Mouse (Mus musculus): ENCODE data around the gene Slc27a5. TPM values are rescaled to one million over a fixed set of nuclear protein-coding genes. Genes with fewer than 3 reads are reported as not detected.
A peak's percentile ranks its signal among the peaks of the same experiment; 100 is the strongest.

Gene Slc27a5
- polyA plus RNA-seq, 1 experiment from 2014 or later: not detected

- WGBS: 42% methylated on average over 1 of the region's 1 CpGs
- no peaks in the 10 kb centered on the region for H3K4me1 ChIP-seq
- H3K27me3 ChIP-seq: no peaks in the 10 kb centered on the region
- H3K4me2 ChIP-seq: no peak overlapping the region
- peaks cover 19% of the 10 kb centered on the region; the same call in 1 of the 2 replicates for H3K36me3 ChIP-seq
- H3K9ac ChIP-seq: no peak overlapping the region
- H3K4me3 ChIP-seq: no peak overlapping the region
- no peak for ATAC-seq (ENCODE audit: borderline replicate concordance, extremely low read depth, low FRiP score, low TSS enrichment)
- H3K9me3 ChIP-seq: no peaks in the 10 kb centered on the region
- no peak overlapping the region for H3K27ac ChIP-seq
Measured at GRCm38 (mm10) chr7:13001584-13001983, 3.6 kb upstream of the Slc27a5 start.

- Histone ChIP-seq H3K9ac (no peak within 1 kb of the TSS; the same call in 1 of the 2 replicates), H3K27me3 (no peaks in the 10 kb centered on the region)
- ATAC-seq (ENCODE audit: borderline replicate concordance, extremely low read depth, low FRiP score, low TSS enrichment): no peak
Measured at GRCm38 (mm10) chr7:12998851-12999250, 859 bp upstream of the Slc27a5 start, which contains the start of gene Trim28. TSS of gene Trim28 (plus strand) at chr7:12999114.

GRCm38 (mm10) chr7:12997230-12997629 is 762 bp downstream of the Slc27a5 start:
- no peak overlapping the region for H3K4me2 ChIP-seq
- WGBS: 62% methylated on average over 5 of the region's 5 CpGs
- H3K36me3 ChIP-seq: no peaks in the 10 kb centered on the region
- ATAC-seq (ENCODE audit: borderline replicate concordance, extremely low read depth, low FRiP score, low TSS enrichment): no peak
- no peaks in the 10 kb centered on the region for H3K27me3 ChIP-seq
- no peak overlapping the region for H3K27ac ChIP-seq
- no peaks in the 10 kb centered on the region for H3K9me3 ChIP-seq
- H3K4me3 ChIP-seq: no peak overlapping the region
- H3K4me1 ChIP-seq: no peaks in the 10 kb centered on the region
- H3K9ac ChIP-seq: no peak overlapping the region

More at GRCm38 (mm10) chr7:12998851-12999250, 859 bp upstream of the Slc27a5 start, which contains the start of gene Trim28:
- Histone ChIP-seq H3K4me2 (no peak within 1 kb of the TSS), H3K36me3 (no peaks in the 10 kb centered on the region), H3K9me3 (no peaks in the 10 kb centered on the region), H3K4me3 (no peak within 1 kb of the TSS), H3K4me1 (no peaks in the 10 kb centered on the region), H3K27ac (no peak within 1 kb of the TSS)
- WGBS: 79% methylated on average over 3 of the region's 3 CpGs

GRCm38 (mm10) chr7:12995862-12996261 is 2.1 kb downstream of the Slc27a5 start:
- Histone ChIP-seq H3K4me3 (no peak overlapping the region), H3K27ac (no peak overlapping the region), H3K27me3 (no peaks in the 10 kb centered on the region), H3K9me3 (no peaks in the 10 kb centered on the region), H3K36me3 (no peaks in the 10 kb centered on the region), H3K4me2 (no peak overlapping the region), H3K9ac (no peak overlapping the region), H3K4me1 (no peaks in the 10 kb centered on the region)
- ATAC-seq (ENCODE audit: borderline replicate concordance, extremely low read depth, low FRiP score, low TSS enrichment): no peak

GRCm38 (mm10) chr7:12993148-12993547 is 4.8 kb downstream of the Slc27a5 start:
- Histone ChIP-seq H3K9ac (no peak overlapping the region), H3K36me3 (no peaks in the 10 kb centered on the region), H3K4me3 (no peak overlapping the region), H3K4me2 (no peak overlapping the region), H3K9me3 (no peaks in the 10 kb centered on the region), H3K4me1 (no peaks in the 10 kb centered on the region), H3K27me3 (no peaks in the 10 kb centered on the region), H3K27ac (no peak overlapping the region)
- WGBS: 83% methylated on average over 10 of the region's 10 CpGs
- ATAC-seq (ENCODE audit: borderline replicate concordance, extremely low read depth, low FRiP score, low TSS enrichment): no peak

- Histone ChIP-seq H3K9me3 (no peaks in the 10 kb centered on the region), H3K9ac (no peak overlapping the region), H3K27me3 (no peaks in the 10 kb centered on the region), H3K36me3 (no peaks in the 10 kb centered on the region), H3K4me1 (no peaks in the 10 kb centered on the region), H3K4me2 (no peak overlapping the region), H3K27ac (no peak overlapping the region), H3K4me3 (no peak overlapping the region)
- WGBS: 2% methylated on average over 3 of the region's 3 CpGs
- no peak for ATAC-seq (ENCODE audit: borderline replicate concordance, extremely low read depth, low FRiP score, low TSS enrichment)
Measured at GRCm38 (mm10) chr7:12992222-12992621, 5.8 kb downstream of the Slc27a5 start.

GRCm38 (mm10) chr7:12987409-12988189 is 10.4 kb downstream of the Slc27a5 start:
- no peak overlapping the region for H3K9ac ChIP-seq
- H3K4me2 ChIP-seq: no peak overlapping the region
- no peaks in the 10 kb centered on the region for H3K36me3 ChIP-seq
- 76% methylated on average over 8 of the region's 8 CpGs for WGBS
- H3K4me3 ChIP-seq: no peak overlapping the region
- no peaks in the 10 kb centered on the region for H3K4me1 ChIP-seq
- ATAC-seq (ENCODE audit: borderline replicate concordance, extremely low read depth, low FRiP score, low TSS enrichment): no peak
- H3K27ac ChIP-seq: no peak overlapping the region
- no peaks in the 10 kb centered on the region for H3K27me3 ChIP-seq
- no peaks in the 10 kb centered on the region for H3K9me3 ChIP-seq

- Histone ChIP-seq H3K27ac (no peak overlapping the region), H3K4me1 (no peaks in the 10 kb centered on the region), H3K9me3 (no peaks in the 10 kb centered on the region), H3K9ac (no peak overlapping the region), H3K4me2 (no peak overlapping the region), H3K4me3 (no peak overlapping the region), H3K27me3 (no peaks in the 10 kb centered on the region), H3K36me3 (0 out of 2 replicates have a peak, but pooled peaks cover 3% of the 10 kb centered on the region)
- no peak for ATAC-seq (ENCODE audit: borderline replicate concordance, extremely low read depth, low FRiP score, low TSS enrichment)
- 76% methylated on average over 8 of the region's 8 CpGs for WGBS
Measured at GRCm38 (mm10) chr7:12986906-12987305, 11.1 kb downstream of the Slc27a5 start.

- WGBS: 78% methylated on average over 1 of the region's 1 CpGs
- no peaks in the 10 kb centered on the region for H3K9me3 ChIP-seq
Measured at GRCm38 (mm10) chr7:12985724-12986123, 12.3 kb downstream of the Slc27a5 start.

GRCm38 (mm10) chr7:12980291-12980690 is 17.7 kb downstream of the Slc27a5 start:
- ATAC-seq (ENCODE audit: borderline replicate concordance, extremely low read depth, low FRiP score, low TSS enrichment): no peak
- Histone ChIP-seq H3K27ac (no peak overlapping the region), H3K27me3 (no peaks in the 10 kb centered on the region), H3K4me2 (no peak overlapping the region), H3K9me3 (no peaks in the 10 kb centered on the region), H3K4me3 (no peak overlapping the region), H3K4me1 (peaks cover 22% of the 10 kb centered on the region), H3K9ac (no peak overlapping the region), H3K36me3 (0 out of 2 replicates have a peak, but pooled peaks cover 3% of the 10 kb centered on the region)
- WGBS: 81% methylated on average over 7 of the region's 7 CpGs

More at GRCm38 (mm10) chr7:12985724-12986123, 12.3 kb downstream of the Slc27a5 start:
- no peaks in the 10 kb centered on the region for H3K4me1 ChIP-seq
- H3K27me3 ChIP-seq: no peaks in the 10 kb centered on the region
- H3K9ac ChIP-seq: no peak overlapping the region
- 0 out of 2 replicates have a peak, but pooled peaks cover 3% of the 10 kb centered on the region for H3K36me3 ChIP-seq
- H3K4me3 ChIP-seq: no peak overlapping the region
- ATAC-seq (ENCODE audit: borderline replicate concordance, extremely low read depth, low FRiP score, low TSS enrichment): no peak
- no peak overlapping the region for H3K27ac ChIP-seq
- no peak overlapping the region for H3K4me2 ChIP-seq

GRCm38 (mm10) chr7:12979776-12980175 is 18.2 kb downstream of the Slc27a5 start:
- Histone ChIP-seq H3K4me3 (no peak overlapping the region), H3K9ac (no peak overlapping the region), H3K36me3 (0 out of 2 replicates have a peak, but pooled peaks cover 3% of the 10 kb centered on the region), H3K4me2 (no peak overlapping the region), H3K4me1 (peaks cover 22% of the 10 kb centered on the region), H3K27ac (no peak overlapping the region), H3K27me3 (no peaks in the 10 kb centered on the region), H3K9me3 (no peaks in the 10 kb centered on the region)
- no peak for ATAC-seq (ENCODE audit: borderline replicate concordance, extremely low read depth, low FRiP score, low TSS enrichment)
- WGBS: 62% methylated on average over 6 of the region's 6 CpGs

GRCm38 (mm10) chr7:12978931-12979722 is 18.9 kb downstream of the Slc27a5 start:
- Histone ChIP-seq H3K4me2 (peak overlapping the region; percentile 75), H3K27me3 (no peaks in the 10 kb centered on the region), H3K9me3 (no peaks in the 10 kb centered on the region), H3K36me3 (0 out of 2 replicates have a peak, but pooled peaks cover 3% of the 10 kb centered on the region), H3K27ac (peak overlapping the region; percentile 98; the same call in 1 of the 2 replicates), H3K4me1 (peaks cover 22% of the 10 kb centered on the region), H3K4me3 (peak overlapping the region; percentile 85), H3K9ac (0 out of 2 replicates have a peak overlapping the region, but pooled peaks have one; percentile 59)
- no peak for ATAC-seq (ENCODE audit: borderline replicate concordance, extremely low read depth, low FRiP score, low TSS enrichment)
- WGBS: 79% methylated on average over 18 of the region's 18 CpGs
